In the genomic region with DNA sequence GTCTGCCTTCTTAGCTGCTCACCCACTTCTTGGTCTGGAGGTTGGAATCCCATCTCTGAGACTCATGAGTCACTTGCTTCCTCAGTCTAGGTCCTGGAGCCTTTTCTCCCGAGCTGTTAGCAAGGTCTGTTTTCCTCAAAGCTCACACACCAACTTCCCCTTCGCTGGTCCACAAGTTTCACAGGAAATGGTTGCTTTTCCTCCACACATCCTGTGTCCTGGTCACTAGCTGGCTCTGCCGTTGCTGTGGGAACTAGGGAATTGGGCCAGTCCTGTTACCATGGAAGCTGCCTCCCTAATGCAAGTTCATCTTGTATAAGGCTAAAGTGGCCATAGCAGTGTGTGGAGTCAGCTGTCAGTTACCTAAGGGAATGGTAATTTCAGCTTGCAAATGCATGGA, we compare ENCODE assay signal across 11 mouse cellular contexts. TPM values are rescaled to one million over a fixed set of nuclear protein-coding genes. Genes with fewer than 3 reads are reported as not detected.
A peak's percentile ranks its signal among the peaks of the same experiment; 100 is the strongest.
DNase-seq lines count a peak whose midpoint lies in the region; ATAC-seq and TF ChIP-seq lines count a peak whose summit lies in the region.
"Had no signal": no experiment of that assay in that cellular context is flagged by ENCODE, and none has a peak within 500 bp of the region (broad histone marks: within the 10 kb centered on the region; RNA-seq: fewer than 3 reads in every experiment).

No protein-coding gene starts in this region.

- no peak overlapping the region for H3K9ac ChIP-seq in hindbrain, postnatal 0 days (replicated peaks; ENCODE audit: low read length)
- H3K9ac ChIP-seq in hindbrain, embryonic 11.5 days (ENCODE audit: low read depth, low read length) = no peak overlapping the region
- H3K9ac ChIP-seq in heart, embryonic 13.5 days = 0 out of 2 replicates have a peak overlapping the region, but pooled peaks have one; percentile 29
- H3K9ac ChIP-seq: hindbrain, embryonic 15.5 days; midbrain, embryonic 13.5 days had no signal

- peak; percentile 57 for DNase-seq in hindbrain, postnatal 0 days (ENCODE audit: low spot score)
- no peak for DNase-seq in hindbrain, embryonic 11.5 days (ENCODE audit: low spot score)
- DNase-seq in kidney, postnatal 4 days = peak; percentile 36 to 41
- DNase-seq in urinary bladder, postnatal 10 days (ENCODE audit: low spot score) = no peak
- DNase-seq in urinary bladder, adult 2 months (ENCODE audit: low spot score) = no peak
- DNase-seq: left cerebral cortex, postnatal 4 days; thymus, postnatal 36 days had no signal

- no peaks in the 10 kb centered on the region for H3K36me3 ChIP-seq in hindbrain, postnatal 0 days (ENCODE audit: insufficient read depth, low read length)
- no peaks in the 10 kb centered on the region for H3K36me3 ChIP-seq in hindbrain, embryonic 11.5 days (ENCODE audit: control insufficient read depth, insufficient read depth, low read length)
- H3K36me3 ChIP-seq in heart, embryonic 13.5 days = peaks cover 98% of the 10 kb centered on the region
- H3K36me3 ChIP-seq: hindbrain, embryonic 15.5 days; midbrain, embryonic 13.5 days had no signal

- H3K4me3 ChIP-seq in hindbrain, postnatal 0 days (ENCODE audit: low read length) = no peak overlapping the region
- H3K4me3 ChIP-seq in hindbrain, embryonic 11.5 days (ENCODE audit: low read depth, low read length) = no peak overlapping the region
- no peak overlapping the region for H3K4me3 ChIP-seq in brown adipose tissue, adult 24 weeks (ENCODE audit: insufficient read depth, low read depth, low read length)
- H3K4me3 ChIP-seq in heart, embryonic 13.5 days = no peak overlapping the region
- H3K4me3 ChIP-seq: hindbrain, embryonic 15.5 days; midbrain, embryonic 13.5 days had no signal

- 39% methylated on average over 3 of the region's 3 CpGs for WGBS in hindbrain, postnatal 0 days
- 53% methylated on average over 3 of the region's 3 CpGs for WGBS in hindbrain, embryonic 11.5 days
- 42% methylated on average over 3 of the region's 3 CpGs for WGBS in heart, embryonic 13.5 days

- no peak for ATAC-seq in hindbrain, postnatal 0 days
- ATAC-seq in hindbrain, embryonic 11.5 days (ENCODE audit: low FRiP score) = no peak
- ATAC-seq in heart, embryonic 13.5 days (ENCODE audit: extremely low read depth, insufficient number of reproducible peaks, low FRiP score, low TSS enrichment) = no peak
- ATAC-seq: midbrain, embryonic 13.5 days had no signal

- no peak overlapping the region for H3K4me2 ChIP-seq in hindbrain, postnatal 0 days (ENCODE audit: low read depth, low read length)
- no peak overlapping the region for H3K4me2 ChIP-seq in hindbrain, embryonic 11.5 days (replicated peaks; ENCODE audit: low read depth, low read length)
- no peak overlapping the region for H3K4me2 ChIP-seq in heart, embryonic 13.5 days
- H3K4me2 ChIP-seq: hindbrain, embryonic 15.5 days; midbrain, embryonic 13.5 days had no signal

- H3K27ac ChIP-seq in hindbrain, postnatal 0 days = no peak overlapping the region
- no peak overlapping the region for H3K27ac ChIP-seq in hindbrain, embryonic 11.5 days (ENCODE audit: low read depth, low read length)
- peak overlapping the region; percentile 52 for H3K27ac ChIP-seq in brown adipose tissue, adult 24 weeks (replicated peaks; ENCODE audit: low read depth, low read length)
- peak overlapping the region; percentile 55 for H3K27ac ChIP-seq in heart, embryonic 13.5 days (replicated peaks)
- H3K27ac ChIP-seq: hindbrain, embryonic 15.5 days; midbrain, embryonic 13.5 days had no signal

- peaks cover 25% of the 10 kb centered on the region for H3K4me1 ChIP-seq in hindbrain, postnatal 0 days (ENCODE audit: insufficient read depth, low read length)
- peaks cover 11% of the 10 kb centered on the region for H3K4me1 ChIP-seq in hindbrain, embryonic 11.5 days (replicated peaks; ENCODE audit: control insufficient read depth, insufficient read depth, low read length)
- H3K4me1 ChIP-seq in brown adipose tissue, adult 24 weeks (ENCODE audit: control insufficient read depth, insufficient read depth, insufficient read length, low read length) = peaks cover 30% of the 10 kb centered on the region
- peaks cover 98% of the 10 kb centered on the region for H3K4me1 ChIP-seq in heart, embryonic 13.5 days

- no peaks in the 10 kb centered on the region for H3K27me3 ChIP-seq in hindbrain, postnatal 0 days (ENCODE audit: insufficient read depth, low read length)
- no peaks in the 10 kb centered on the region for H3K27me3 ChIP-seq in hindbrain, embryonic 11.5 days (ENCODE audit: control insufficient read depth, insufficient read depth, low read length)
- no peaks in the 10 kb centered on the region for H3K27me3 ChIP-seq in heart, embryonic 13.5 days (replicated peaks)
- H3K27me3 ChIP-seq: hindbrain, embryonic 15.5 days; midbrain, embryonic 13.5 days had no signal

- no peak for TF ChIP-seq CTCF in hindbrain, postnatal 0 days (IDR thresholded peaks at IDR 0.05; ENCODE audit: low read depth)

- H3K9me3 ChIP-seq in hindbrain, postnatal 0 days (ENCODE audit: low read length) = no peaks in the 10 kb centered on the region
- H3K9me3 ChIP-seq in hindbrain, embryonic 11.5 days (ENCODE audit: control insufficient read depth, low read length) = no peaks in the 10 kb centered on the region
- no peaks in the 10 kb centered on the region for H3K9me3 ChIP-seq in heart, embryonic 13.5 days
- H3K9me3 ChIP-seq: hindbrain, embryonic 15.5 days; midbrain, embryonic 13.5 days had no signal

RNA-seq across cellular contexts. Expression of gene Mical2, which starts 12.2 kb away (rescaled TPM):
- 12.8 and 16.5 TPM in 2 replicates for total RNA-seq in hindbrain, postnatal 0 days (2014; rRNA removed)
- 6.4 and 6.5 TPM in 2 replicates for polyA plus RNA-seq in hindbrain, postnatal 0 days (2015; fragmentation: Nextera tagmentation; extraction: Ambion mirVana)
- polyA plus RNA-seq in hindbrain, embryonic 11.5 days (2014; fragmentation: Nextera tagmentation; extraction: Ambion mirVana) = 1.2 and 1.7 TPM in 2 replicates
- 11.3 and 18.7 TPM in 2 replicates for polyA plus RNA-seq in brown adipose tissue, adult 24 weeks (2012; ENCODE audit: insufficient read depth, insufficient read length, missing spikeins)
- 105 and 109 TPM in 2 replicates for polyA plus RNA-seq in heart, embryonic 13.5 days (2015; fragmentation: Nextera tagmentation; extraction: Ambion mirVana)
- polyA plus RNA-seq in urinary bladder, adult 2 months (2012; rRNA removed) = 22.9 and 26.8 TPM in 2 replicates

Comparison
In these comparisons a context has a peak if more than half of its experiments do, and no peak if none do; other contexts are left out.
1. DNase-seq: peak in hindbrain, postnatal 0 days (single experiment) and kidney, postnatal 4 days (2 of 2); none in hindbrain, embryonic 11.5 days (single experiment), urinary bladder, postnatal 10 days (single experiment) and urinary bladder, adult 2 months (single experiment).
2. H3K27ac ChIP-seq: peak in brown adipose tissue, adult 24 weeks (single experiment) and heart, embryonic 13.5 days (single experiment); none in hindbrain, postnatal 0 days (single experiment) and hindbrain, embryonic 11.5 days (single experiment).